8 mouse cellular contexts compared by ENCODE assay signal in the genomic region with DNA sequence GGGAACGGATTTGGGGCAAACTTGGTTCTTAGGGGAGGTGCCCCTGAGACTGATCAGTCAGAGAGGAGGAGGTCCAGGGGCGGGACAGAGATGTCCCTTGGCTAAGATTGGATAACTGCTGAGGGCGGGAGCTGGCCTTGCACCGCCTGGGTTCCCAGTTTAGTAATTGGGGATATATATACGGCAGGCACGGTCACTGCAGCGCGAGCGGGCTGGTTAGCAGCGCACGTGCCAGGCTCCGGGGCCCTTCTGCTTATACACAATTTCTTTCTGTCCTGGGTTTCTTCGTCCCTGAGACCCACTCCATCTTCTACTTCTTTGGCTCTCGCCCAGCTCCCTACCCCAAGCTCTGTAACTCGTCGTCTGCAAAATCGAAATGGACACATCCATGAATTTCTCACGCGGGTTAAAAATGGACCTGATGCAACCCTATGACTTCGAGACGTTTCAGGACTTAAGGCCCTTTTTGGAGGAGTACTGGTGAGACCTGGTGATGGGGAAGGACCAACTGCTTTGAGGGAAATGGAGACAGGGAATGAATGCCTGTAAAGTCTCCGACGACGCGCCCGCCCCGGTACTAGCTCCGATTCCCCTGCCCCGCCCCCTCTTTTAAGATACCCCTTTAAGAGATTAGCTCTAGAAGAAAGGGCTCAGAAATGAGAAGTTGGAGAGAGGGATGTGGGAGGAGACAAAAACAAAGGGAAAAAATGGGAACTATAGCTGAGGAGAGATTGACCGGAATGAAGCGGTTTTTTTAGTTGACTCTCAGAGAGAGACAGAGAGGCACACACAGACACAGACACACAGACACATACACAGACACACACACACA. TPM values are rescaled to one million over a fixed set of nuclear protein-coding genes. Genes with fewer than 3 reads are reported as not detected.
DNase-seq lines count a peak whose midpoint lies in the region; ATAC-seq and TF ChIP-seq lines count a peak whose summit lies in the region.

A gene (plus strand): TSS at position 204 of the 832 bp plus-strand sequence.

- DNase-seq in ovary, postnatal 36 days (ENCODE audit: low spot score), result peak; percentile 50
- DNase-seq in ovary, postnatal 10 days (ENCODE audit: low spot score), result no peak
- no peak for DNase-seq in hindbrain, embryonic 14.5 days (ENCODE audit: low spot score)
- DNase-seq in liver, embryonic 14.5 days (ENCODE audit: low read depth in 3 of 3, low spot score in 3 of 3), result peak in 1 of 3 experiments; percentile 35
- DNase-seq in thymus, postnatal 4 days, result no peak
- no peak for DNase-seq in left cerebral cortex, adult 11 months (ENCODE audit: low spot score)

- peaks cover 23% of the 10 kb centered on the region for H3K4me1 ChIP-seq in forebrain, embryonic 15.5 days
- peaks cover 14% of the 10 kb centered on the region for H3K4me1 ChIP-seq in hindbrain, embryonic 14.5 days (replicated peaks; ENCODE audit: control insufficient read depth, insufficient read depth, low read length)
- H3K4me1 ChIP-seq in liver, embryonic 14.5 days (replicated peaks; ENCODE audit: control insufficient read depth in 2 of 2, insufficient read depth in 2 of 2, low read length in 1 of 2), result peaks cover 0 to 5% of the 10 kb centered on the region in 2 experiments; a peak in 3 of 4 replicates
- H3K4me1 ChIP-seq in neural tube, embryonic 15.5 days, result peaks cover 23% of the 10 kb centered on the region

- ATAC-seq in forebrain, embryonic 15.5 days (replicated peaks), result no peak
- ATAC-seq in hindbrain, embryonic 14.5 days (ENCODE audit: low FRiP score), result no peak
- ATAC-seq in liver, embryonic 14.5 days (ENCODE audit: insufficient read depth), result peak; percentile 58
- ATAC-seq in neural tube, embryonic 15.5 days (ENCODE audit: low FRiP score), result no peak

- no peak for TF ChIP-seq CTCF in liver, embryonic 14.5 days (IDR thresholded peaks at IDR 0.05; ENCODE audit: low read depth)

- H3K27me3 ChIP-seq in forebrain, embryonic 15.5 days, result peaks cover 63% of the 10 kb centered on the region
- H3K27me3 ChIP-seq in hindbrain, embryonic 14.5 days (ENCODE audit: control insufficient read depth, insufficient read depth, low read length), result peaks cover 69% of the 10 kb centered on the region
- H3K27me3 ChIP-seq in liver, embryonic 14.5 days (ENCODE audit: control insufficient read depth, insufficient read depth, low read length), result peaks cover 66% of the 10 kb centered on the region
- peaks cover 62% of the 10 kb centered on the region for H3K27me3 ChIP-seq in neural tube, embryonic 15.5 days (replicated peaks)

- no peaks in the 10 kb centered on the region for H3K9me3 ChIP-seq in forebrain, embryonic 15.5 days
- no peaks in the 10 kb centered on the region for H3K9me3 ChIP-seq in hindbrain, embryonic 14.5 days (ENCODE audit: control insufficient read depth, low read length)
- no peaks in the 10 kb centered on the region for H3K9me3 ChIP-seq in liver, embryonic 14.5 days (ENCODE audit: control insufficient read depth, low read length)
- no peaks in the 10 kb centered on the region for H3K9me3 ChIP-seq in neural tube, embryonic 15.5 days (replicated peaks)

- no peak for TF ChIP-seq EP300 in liver, embryonic 14.5 days (IDR thresholded peaks at IDR 0.05; ENCODE audit: low read depth)

- WGBS in forebrain, embryonic 15.5 days, result under 1% methylated on average over 31 of the region's 31 CpGs
- 3% methylated on average over 30 of the region's 31 CpGs for WGBS in hindbrain, embryonic 14.5 days
- WGBS in liver, embryonic 14.5 days (ENCODE audit: insufficient replicate concordance), result 2% methylated on average over 31 of the region's 31 CpGs
- WGBS in neural tube, embryonic 15.5 days, result 1% methylated on average over 31 of the region's 31 CpGs

- peak within 1 kb of the TSS; percentile 37 for H3K4me2 ChIP-seq in forebrain, embryonic 15.5 days (replicated peaks)
- peak within 1 kb of the TSS; percentile 36 for H3K4me2 ChIP-seq in hindbrain, embryonic 14.5 days (replicated peaks)
- H3K4me2 ChIP-seq in liver, embryonic 14.5 days (ENCODE audit: low read depth), result peak within 1 kb of the TSS; percentile 51
- peak within 1 kb of the TSS; percentile 48 for H3K4me2 ChIP-seq in neural tube, embryonic 15.5 days

- no peak within 1 kb of the TSS for H3K9ac ChIP-seq in forebrain, embryonic 15.5 days (replicated peaks)
- peak within 1 kb of the TSS; percentile 2; the same call in 1 of the 2 replicates for H3K9ac ChIP-seq in hindbrain, embryonic 14.5 days
- no peak within 1 kb of the TSS for H3K9ac ChIP-seq in liver, embryonic 14.5 days (replicated peaks)
- H3K9ac ChIP-seq in neural tube, embryonic 15.5 days (replicated peaks), result no peak within 1 kb of the TSS

- H3K4me3 ChIP-seq in forebrain, embryonic 15.5 days, result peak within 1 kb of the TSS; percentile 23
- H3K4me3 ChIP-seq in hindbrain, embryonic 14.5 days (replicated peaks; ENCODE audit: low read length), result peak within 1 kb of the TSS; percentile 14
- peak within 1 kb of the TSS in 1 of 2 experiments; percentile 11; a peak in 1 of 4 replicates for H3K4me3 ChIP-seq in liver, embryonic 14.5 days (ENCODE audit: insufficient read depth in 1 of 2, low read depth in 2 of 2, low read length in 2 of 2)
- peak within 1 kb of the TSS; percentile 20 for H3K4me3 ChIP-seq in neural tube, embryonic 15.5 days (replicated peaks)

- H3K36me3 ChIP-seq in forebrain, embryonic 15.5 days, result no peaks in the 10 kb centered on the region
- no peaks in the 10 kb centered on the region for H3K36me3 ChIP-seq in hindbrain, embryonic 14.5 days (replicated peaks; ENCODE audit: control insufficient read depth, insufficient read depth)
- no peaks in the 10 kb centered on the region for H3K36me3 ChIP-seq in liver, embryonic 14.5 days (replicated peaks; ENCODE audit: control insufficient read depth, insufficient read depth, low read depth)
- no peaks in the 10 kb centered on the region for H3K36me3 ChIP-seq in neural tube, embryonic 15.5 days

- H3K27ac ChIP-seq in forebrain, embryonic 15.5 days (replicated peaks), result no peak within 1 kb of the TSS
- no peak within 1 kb of the TSS for H3K27ac ChIP-seq in hindbrain, embryonic 14.5 days
- no peak within 1 kb of the TSS for H3K27ac ChIP-seq in liver, embryonic 14.5 days
- no peak within 1 kb of the TSS for H3K27ac ChIP-seq in neural tube, embryonic 15.5 days (replicated peaks)

RNA-seq across cellular contexts. Expression of the gene that starts here (rescaled TPM):
- not detected in 2 replicates for polyA plus RNA-seq in forebrain, embryonic 15.5 days (2015; fragmentation: Nextera tagmentation; extraction: Ambion mirVana)
- polyA plus RNA-seq in hindbrain, embryonic 14.5 days (2014; fragmentation: Nextera tagmentation; extraction: Ambion mirVana), result not detected in 2 replicates
- polyA plus RNA-seq in liver, embryonic 14.5 days (2012; rRNA removed), result 0.02 TPM in 1 of 2 replicates, not detected in the other
- not detected in 2 replicates for polyA plus RNA-seq in liver, embryonic 14.5 days (2014; fragmentation: Nextera tagmentation; extraction: Ambion mirVana)
- polyA plus RNA-seq in neural tube, embryonic 15.5 days (2015; fragmentation: Nextera tagmentation; extraction: Ambion mirVana), result 0.10 TPM in 1 of 2 replicates, not detected in the other

Comparison
In these comparisons a context has a peak if more than half of its experiments do, and no peak if none do; other contexts are left out.
1. Peak in ATAC-seq and H3K4me2 ChIP-seq in liver, embryonic 14.5 days; RNA of the gene not detected or under 1 TPM.